Mouse (Mus musculus): ENCODE measurements around the gene Ripor2. TPM values are rescaled to one million over a fixed set of nuclear protein-coding genes. Genes with fewer than 3 reads are reported as not detected.

Gene Ripor2
- 0.86 and 2.0 TPM in 2 replicates for polyA plus RNA-seq (2012; rRNA removed)

GRCm38 (mm10) chr13:24581833-24582232, at the start of gene Ripor2:
Ripor2 (plus strand) TSS chr13:24582189.
- Histone ChIP-seq H3K27ac (ENCODE audit: insufficient read depth, low read depth, low read length) (no peak within 1 kb of the TSS), H3K4me1 (ENCODE audit: control insufficient read depth, insufficient read depth, insufficient read length, low read length) (no peaks in the 10 kb centered on the region; the same call in 1 of the 2 replicates), H3K36me3 (ENCODE audit: control insufficient read depth, insufficient read depth, low read length) (no peaks in the 10 kb centered on the region), H3K4me3 (ENCODE audit: low read depth, low read length) (no peak within 1 kb of the TSS), H3K27me3 (ENCODE audit: control insufficient read depth, insufficient read depth, low read length) (no peaks in the 10 kb centered on the region)
- 82% methylated on average over 10 of the region's 10 CpGs for WGBS
- TF ChIP-seq POLR2A (IDR thresholded peaks at IDR 0.05; ENCODE audit: low read depth, low read length) (no peak), CTCF (IDR thresholded peaks at IDR 0.05; ENCODE audit: extremely low read depth, insufficient read length, insufficient replicate concordance, low read depth, low read length) (no peak)

GRCm38 (mm10) chr13:24536531-24537167, 45.3 kb upstream of the Ripor2 start:
- no peaks in the 10 kb centered on the region for H3K27me3 ChIP-seq (ENCODE audit: control insufficient read depth, insufficient read depth, low read length)
- H3K4me3 ChIP-seq (ENCODE audit: low read depth, low read length), result no peak overlapping the region
- WGBS, result 76% methylated on average over 6 of the region's 6 CpGs
- no peaks in the 10 kb centered on the region for H3K36me3 ChIP-seq (ENCODE audit: control insufficient read depth, insufficient read depth, low read length)
- no peak overlapping the region for H3K27ac ChIP-seq (ENCODE audit: insufficient read depth, low read depth, low read length)
- TF ChIP-seq CTCF (IDR thresholded peaks at IDR 0.05; ENCODE audit: extremely low read depth, insufficient read length, insufficient replicate concordance, low read depth, low read length) (no peak), POLR2A (IDR thresholded peaks at IDR 0.05; ENCODE audit: low read depth, low read length) (no peak)
- no peaks in the 10 kb centered on the region for H3K4me1 ChIP-seq (ENCODE audit: control insufficient read depth, insufficient read depth, insufficient read length, low read length)

- Histone ChIP-seq H3K27me3 (ENCODE audit: control insufficient read depth, insufficient read depth, low read length) (no peaks in the 10 kb centered on the region), H3K27ac (ENCODE audit: insufficient read depth, low read depth, low read length) (no peak overlapping the region), H3K4me1 (ENCODE audit: control insufficient read depth, insufficient read depth, insufficient read length, low read length) (no peaks in the 10 kb centered on the region), H3K36me3 (ENCODE audit: control insufficient read depth, insufficient read depth, low read length) (no peaks in the 10 kb centered on the region), H3K4me3 (ENCODE audit: low read depth, low read length) (no peak overlapping the region)
- TF ChIP-seq CTCF (IDR thresholded peaks at IDR 0.05; ENCODE audit: extremely low read depth, insufficient read length, insufficient replicate concordance, low read depth, low read length) (no peak), POLR2A (IDR thresholded peaks at IDR 0.05; ENCODE audit: low read depth, low read length) (no peak)
- 75% methylated on average over 2 of the region's 2 CpGs for WGBS
These were observed 44.0 kb upstream of the Ripor2 start for GRCm38 (mm10) chr13:24538012-24538411.

- H3K4me1 ChIP-seq (ENCODE audit: control insufficient read depth, insufficient read depth, insufficient read length, low read length), result no peaks in the 10 kb centered on the region
- WGBS, result 66% methylated on average over 5 of the region's 5 CpGs
- TF ChIP-seq POLR2A (IDR thresholded peaks at IDR 0.05; ENCODE audit: low read depth, low read length) (no peak), CTCF (IDR thresholded peaks at IDR 0.05; ENCODE audit: extremely low read depth, insufficient read length, insufficient replicate concordance, low read depth, low read length) (no peak)
- H3K27ac ChIP-seq (ENCODE audit: insufficient read depth, low read depth, low read length), result no peak overlapping the region
- no peak overlapping the region for H3K4me3 ChIP-seq (ENCODE audit: low read depth, low read length)
- no peaks in the 10 kb centered on the region for H3K27me3 ChIP-seq (ENCODE audit: control insufficient read depth, insufficient read depth, low read length)
- no peaks in the 10 kb centered on the region for H3K36me3 ChIP-seq (ENCODE audit: control insufficient read depth, insufficient read depth, low read length)
These were observed 43.0 kb upstream of the Ripor2 start for GRCm38 (mm10) chr13:24538941-24539340.

GRCm38 (mm10) chr13:24545677-24546076, 36.3 kb upstream of the Ripor2 start:
- Histone ChIP-seq H3K36me3 (ENCODE audit: control insufficient read depth, insufficient read depth, low read length) (no peaks in the 10 kb centered on the region), H3K4me3 (ENCODE audit: low read depth, low read length) (no peak overlapping the region), H3K27ac (ENCODE audit: insufficient read depth, low read depth, low read length) (no peak overlapping the region), H3K27me3 (ENCODE audit: control insufficient read depth, insufficient read depth, low read length) (no peaks in the 10 kb centered on the region), H3K4me1 (ENCODE audit: control insufficient read depth, insufficient read depth, insufficient read length, low read length) (no peaks in the 10 kb centered on the region)
- WGBS, result 50% methylated on average over 1 of the region's 1 CpGs
- no peak for TF ChIP-seq CTCF (IDR thresholded peaks at IDR 0.05; ENCODE audit: extremely low read depth, insufficient read length, insufficient replicate concordance, low read depth, low read length)
- TF ChIP-seq POLR2A (IDR thresholded peaks at IDR 0.05; ENCODE audit: low read depth, low read length), result no peak

- Histone ChIP-seq H3K4me3 (ENCODE audit: low read depth, low read length) (no peak overlapping the region), H3K36me3 (ENCODE audit: control insufficient read depth, insufficient read depth, low read length) (no peaks in the 10 kb centered on the region), H3K27ac (ENCODE audit: insufficient read depth, low read depth, low read length) (no peak overlapping the region), H3K27me3 (ENCODE audit: control insufficient read depth, insufficient read depth, low read length) (no peaks in the 10 kb centered on the region), H3K4me1 (ENCODE audit: control insufficient read depth, insufficient read depth, insufficient read length, low read length) (no peaks in the 10 kb centered on the region)
- TF ChIP-seq CTCF (IDR thresholded peaks at IDR 0.05; ENCODE audit: extremely low read depth, insufficient read length, insufficient replicate concordance, low read depth, low read length), result no peak
- no peak for TF ChIP-seq POLR2A (IDR thresholded peaks at IDR 0.05; ENCODE audit: low read depth, low read length)
- 83% methylated on average over 12 of the region's 12 CpGs for WGBS
These were observed 35.1 kb upstream of the Ripor2 start for GRCm38 (mm10) chr13:24546801-24547459.

GRCm38 (mm10) chr13:24548911-24549310, 33.1 kb upstream of the Ripor2 start:
- TF ChIP-seq CTCF (IDR thresholded peaks at IDR 0.05; ENCODE audit: extremely low read depth, insufficient read length, insufficient replicate concordance, low read depth, low read length) (no peak), POLR2A (IDR thresholded peaks at IDR 0.05; ENCODE audit: low read depth, low read length) (no peak)
- Histone ChIP-seq H3K4me3 (ENCODE audit: low read depth, low read length) (no peak overlapping the region), H3K36me3 (ENCODE audit: control insufficient read depth, insufficient read depth, low read length) (no peaks in the 10 kb centered on the region), H3K4me1 (ENCODE audit: control insufficient read depth, insufficient read depth, insufficient read length, low read length) (no peaks in the 10 kb centered on the region), H3K27me3 (ENCODE audit: control insufficient read depth, insufficient read depth, low read length) (no peaks in the 10 kb centered on the region), H3K27ac (ENCODE audit: insufficient read depth, low read depth, low read length) (no peak overlapping the region)
